Mouse (Mus musculus) ES-E14 (cell line): ENCODE results near the gene Mmgt2. TPM values are rescaled to one million over a fixed set of nuclear protein-coding genes. Genes with fewer than 3 reads are reported as not detected.
A peak's percentile ranks its signal among the peaks of the same experiment; 100 is the strongest.

Experiments
- DNase-seq: peaks from one replicate; pipeline ENCODE4 v3.0.0-alpha.2; 2013; ENCODE audit warnings: low read depth, low spot score
- H3K27ac ChIP-seq: 2 replicates; pipeline ENCODE4 v1.5.1; 2012; ENCODE audit warnings: low read depth, mild to moderate bottlenecking, low read length, moderate library complexity, mixed read lengths; ENCODE audit not compliant: poor library complexity, insufficient read depth, severe bottlenecking
- H3K36me3 ChIP-seq: 2 replicates; pipeline ENCODE4 v1.6.1; 2012; ENCODE audit warnings: mild to moderate bottlenecking, low read length, moderate library complexity, mixed read lengths; ENCODE audit not compliant: control insufficient read depth, poor library complexity, insufficient read depth, severe bottlenecking
- H3K4me1 ChIP-seq, 2 experiments: fragments of 150-350 bp in 1 of 2; sonication (generic) in 1 of 2; 2 replicates each; pipeline ENCODE4 v1.6.1; 2012; ENCODE audit warnings: low read length in 2 of 2, mild to moderate bottlenecking in 1 of 2, mixed read lengths in 1 of 2; ENCODE audit not compliant: control insufficient read depth in 2 of 2, insufficient read depth in 2 of 2, poor library complexity in 1 of 2
- H3K4me3 ChIP-seq, 2 experiments: fragments of 150-350 bp in 1 of 2; sonication (generic) in 1 of 2; 2 replicates each; pipeline ENCODE4 v1.5.1; 2012; ENCODE audit warnings: low read length in 2 of 2, low read depth in 1 of 2, mild to moderate bottlenecking in 1 of 2, mixed read lengths in 1 of 2; ENCODE audit not compliant: insufficient read depth in 1 of 2, poor library complexity in 1 of 2, severe bottlenecking in 1 of 2
- H3K9ac ChIP-seq: 2 replicates; pipeline ENCODE4 v1.6.1; 2012; ENCODE audit warnings: low read depth, mild to moderate bottlenecking, low read length, mixed read lengths; ENCODE audit not compliant: poor library complexity, insufficient read depth, severe bottlenecking
- H3K9me3 ChIP-seq: fragments of 150-350 bp; sonication (generic); 2 replicates; pipeline ENCODE4 v1.6.1; 2012; ENCODE audit warnings: low read depth, mild to moderate bottlenecking, low read length; ENCODE audit not compliant: control insufficient read depth, insufficient read depth
- CHD2 ChIP-seq: IDR thresholded peaks from 2 replicates; pipeline ENCODE4 v1.6.1; 2014; ENCODE audit warnings: mild to moderate bottlenecking, low read depth, low read length, inconsistent platforms
- HCFC1 ChIP-seq: IDR thresholded peaks from 2 replicates; pipeline ENCODE4 v1.6.1; 2012; ENCODE audit warnings: low read length, inconsistent platforms, borderline replicate concordance; ENCODE audit not compliant: insufficient read depth
- MAFK ChIP-seq: IDR thresholded peaks from 2 replicates; pipeline ENCODE4 v1.6.1; 2014; ENCODE audit warnings: mild to moderate bottlenecking, low read depth, low read length, inconsistent platforms; ENCODE audit not compliant: insufficient read depth
- ZC3H11A ChIP-seq: IDR thresholded peaks from 2 replicates; pipeline ENCODE4 v1.6.1; 2012; ENCODE audit warnings: low read depth, mild to moderate bottlenecking, inconsistent platforms, low read length, borderline replicate concordance
- ZNF384 ChIP-seq: IDR thresholded peaks from 2 replicates; pipeline ENCODE4 v1.6.1; 2012; ENCODE audit warnings: low read depth, low read length, inconsistent platforms
- in situ Hi-C, 2 experiments: fragments of 600-800 bp; cut with MboI; formaldehyde crosslinking; loops; one replicate each; pipeline ENCODE4 v1.15.1; 2025; ENCODE audit warnings: low sequenced_read_pairs in 2 of 2, inconsistent platforms in 1 of 2; ENCODE audit not compliant: unreplicated experiment in 2 of 2
- total RNA-seq: library from RNA; depleted of rRNA; stranded (reverse); fragments of 300-350 nt; gene quantifications from 2 replicates; pipeline ENCODE4 v1.2.3, GENCODE M21; 2012

The Mmgt2 gene
- total RNA-seq, 1 experiment = 11.4 TPM

GRCm38 (mm10) chr11:62643011-62643631 lies 5.3 kb upstream of the Mmgt2 start:
- no peak overlapping the region for H3K27ac ChIP-seq
- H3K4me1 ChIP-seq = peaks cover 18 to 33% of the 10 kb centered on the region in 2 experiments
- no peak for DNase-seq

GRCm38 (mm10) chr11:62643681-62644363 lies 4.6 kb upstream of the Mmgt2 start:
- TF ChIP-seq ZC3H11A = no peak
- no peak for TF ChIP-seq ZNF384
- no peak for TF ChIP-seq CHD2
- TF ChIP-seq HCFC1 = no peak
- TF ChIP-seq MAFK = no peak
- H3K4me1 ChIP-seq = peaks cover 18 to 33% of the 10 kb centered on the region in 2 experiments
- H3K27ac ChIP-seq = no peak overlapping the region
- no peak for DNase-seq
- no peak overlapping the region for H3K4me3 ChIP-seq
- H3K9me3 ChIP-seq = no peaks in the 10 kb centered on the region
- H3K36me3 ChIP-seq = no peaks in the 10 kb centered on the region; the same call in 1 of the 2 replicates
- no peak overlapping the region for H3K9ac ChIP-seq
- in situ Hi-C loops = no loop called here

More at GRCm38 (mm10) chr11:62643011-62643631, 5.3 kb upstream of the Mmgt2 start:
- H3K9ac ChIP-seq = no peak overlapping the region
- H3K9me3 ChIP-seq = no peaks in the 10 kb centered on the region
- no peaks in the 10 kb centered on the region; the same call in 1 of the 2 replicates for H3K36me3 ChIP-seq
- H3K4me3 ChIP-seq = no peak overlapping the region
- TF ChIP-seq ZNF384 (no peak), ZC3H11A (no peak), HCFC1 (no peak), CHD2 (no peak), MAFK (no peak)
- in situ Hi-C loops = no loop called here

GRCm38 (mm10) chr11:62644602-62645336 lies 3.7 kb upstream of the Mmgt2 start:
- TF ChIP-seq HCFC1 (no peak), ZNF384 (no peak)

GRCm38 (mm10) chr11:62645337-62645675 lies 3.2 kb upstream of the Mmgt2 start:
- Histone ChIP-seq H3K4me1 (peaks cover 17 to 31% of the 10 kb centered on the region in 2 experiments), H3K9me3 (no peaks in the 10 kb centered on the region), H3K4me3 (peak overlapping the region; percentile 0 to 7; a peak in 1 of 4 replicates), H3K27ac (peak overlapping the region; percentile 57), H3K9ac (0 out of 2 replicates have a peak overlapping the region, but pooled peaks have one; percentile 7), H3K36me3 (no peaks in the 10 kb centered on the region)
- in situ Hi-C loops = no loop called here
- TF ChIP-seq HCFC1 (no peak), CHD2 (no peak), ZNF384 (no peak), MAFK (no peak), ZC3H11A (no peak)
- DNase-seq = no peak

More at GRCm38 (mm10) chr11:62644602-62645336, 3.7 kb upstream of the Mmgt2 start:
- H3K9ac ChIP-seq = 0 out of 2 replicates have a peak overlapping the region, but pooled peaks have one; percentile 7
- peaks cover 17 to 33% of the 10 kb centered on the region in 2 experiments for H3K4me1 ChIP-seq
- in situ Hi-C loops = no loop called here
- H3K9me3 ChIP-seq = no peaks in the 10 kb centered on the region
- H3K4me3 ChIP-seq = no peak overlapping the region
- no peaks in the 10 kb centered on the region; the same call in 1 of the 2 replicates for H3K36me3 ChIP-seq
- H3K27ac ChIP-seq = peak overlapping the region; percentile 57
- no peak for DNase-seq
